Mouse (Mus musculus): ENCODE data around the gene Psg16.

- no peak for TF ChIP-seq CTCF (IDR thresholded peaks at IDR 0.05; ENCODE audit: low read depth, low read length)
- TF ChIP-seq EP300 (IDR thresholded peaks at IDR 0.05; ENCODE audit: insufficient read depth, low read depth, low read length): no peak
Measured at GRCm38 (mm10) chr7:17073513-17073903, 332 bp upstream of the Psg16 start.
